ENCODE assay signal across 8 mouse cellular contexts in genomic region chr8:71819381-71819780, GRCm38 (mm10).
DNase-seq lines count a peak whose midpoint lies in the region; ATAC-seq lines count a peak whose summit lies in the region.
"Not testable (repeated sequence)": the region's sequence is repeated elsewhere in the genome, so short reads cannot be mapped to it uniquely, and the experiment has no call there.

No protein-coding gene starts in this region.

- not testable (repeated sequence) for H3K27me3 ChIP-seq in embryonic facial prominence, embryonic 10.5 days (replicated peaks; ENCODE audit: low read depth, poor library complexity, severe bottlenecking); forebrain, embryonic 15.5 days; heart, embryonic 15.5 days; hindbrain, embryonic 16.5 days (replicated peaks; ENCODE audit: control insufficient read depth, insufficient read depth, low read length); kidney, embryonic 16.5 days (ENCODE audit: insufficient read depth, low read length); liver, embryonic 11.5 days (replicated peaks; ENCODE audit: control insufficient read depth, insufficient read depth, low read length); midbrain, embryonic 12.5 days; neural tube, embryonic 13.5 days

- WGBS in embryonic facial prominence, embryonic 10.5 days, result 89% methylated on average over 9 of the region's 9 CpGs
- WGBS in forebrain, embryonic 15.5 days, result 91% methylated on average over 9 of the region's 9 CpGs
- 86% methylated on average over 9 of the region's 9 CpGs for WGBS in heart, embryonic 15.5 days
- 91% methylated on average over 9 of the region's 9 CpGs for WGBS in hindbrain, embryonic 16.5 days
- WGBS in kidney, embryonic 16.5 days, result 93% methylated on average over 9 of the region's 9 CpGs
- WGBS in liver, embryonic 11.5 days, result 88% methylated on average over 9 of the region's 9 CpGs
- 89% methylated on average over 9 of the region's 9 CpGs for WGBS in midbrain, embryonic 12.5 days
- WGBS in neural tube, embryonic 13.5 days, result 89% methylated on average over 9 of the region's 9 CpGs

- peak; percentile 7 for DNase-seq in embryonic facial prominence, embryonic 10.5 days (ENCODE audit: low spot score)
- DNase-seq in liver, embryonic 11.5 days (ENCODE audit: low spot score), result peak; percentile 32

- not testable (repeated sequence) for H3K4me2 ChIP-seq in forebrain, embryonic 15.5 days (replicated peaks); heart, embryonic 15.5 days; hindbrain, embryonic 16.5 days (ENCODE audit: low read length); kidney, embryonic 16.5 days (replicated peaks; ENCODE audit: low read depth, low read length); liver, embryonic 11.5 days; midbrain, embryonic 12.5 days (replicated peaks); neural tube, embryonic 13.5 days

- H3K9me3 ChIP-seq in embryonic facial prominence, embryonic 10.5 days; forebrain, embryonic 15.5 days; heart, embryonic 15.5 days (replicated peaks); hindbrain, embryonic 16.5 days (ENCODE audit: control insufficient read depth, low read length); kidney, embryonic 16.5 days (ENCODE audit: low read length); midbrain, embryonic 12.5 days; neural tube, embryonic 13.5 days: not testable (repeated sequence)
- peaks cover 11% of the 10 kb centered on the region; the same call in 1 of the 2 replicates for H3K9me3 ChIP-seq in liver, embryonic 11.5 days (ENCODE audit: control insufficient read depth, low read length)

- H3K9ac ChIP-seq in forebrain, embryonic 15.5 days (replicated peaks); heart, embryonic 15.5 days; hindbrain, embryonic 16.5 days (ENCODE audit: low read depth, low read length); kidney, embryonic 16.5 days (replicated peaks; ENCODE audit: low read length); liver, embryonic 11.5 days (ENCODE audit: low read depth, low read length); midbrain, embryonic 12.5 days (replicated peaks); neural tube, embryonic 13.5 days: not testable (repeated sequence)

- H3K4me1 ChIP-seq in embryonic facial prominence, embryonic 10.5 days; forebrain, embryonic 15.5 days; heart, embryonic 15.5 days (replicated peaks); hindbrain, embryonic 16.5 days (ENCODE audit: control insufficient read depth, insufficient read depth, low read depth, low read length); kidney, embryonic 16.5 days (ENCODE audit: insufficient read depth, low read length); liver, embryonic 11.5 days (replicated peaks; ENCODE audit: control insufficient read depth, insufficient read depth, low read length); midbrain, embryonic 12.5 days; neural tube, embryonic 13.5 days (replicated peaks): not testable (repeated sequence)

- H3K27ac ChIP-seq in embryonic facial prominence, embryonic 10.5 days (replicated peaks); forebrain, embryonic 15.5 days (replicated peaks); heart, embryonic 15.5 days; hindbrain, embryonic 16.5 days (ENCODE audit: low read depth, low read length); kidney, embryonic 16.5 days (ENCODE audit: low read length); liver, embryonic 11.5 days (ENCODE audit: low read depth, low read length); midbrain, embryonic 12.5 days (replicated peaks); neural tube, embryonic 13.5 days (replicated peaks): not testable (repeated sequence)

- H3K36me3 ChIP-seq in embryonic facial prominence, embryonic 10.5 days (replicated peaks); forebrain, embryonic 15.5 days; heart, embryonic 15.5 days; hindbrain, embryonic 16.5 days (ENCODE audit: control insufficient read depth, insufficient read depth, low read length); kidney, embryonic 16.5 days (ENCODE audit: insufficient read depth, low read length); liver, embryonic 11.5 days (ENCODE audit: control insufficient read depth, insufficient read depth, low read length); midbrain, embryonic 12.5 days; neural tube, embryonic 13.5 days: not testable (repeated sequence)

- H3K4me3 ChIP-seq in embryonic facial prominence, embryonic 10.5 days; forebrain, embryonic 15.5 days; heart, embryonic 15.5 days; hindbrain, embryonic 16.5 days (ENCODE audit: low read length); kidney, embryonic 16.5 days (ENCODE audit: low read length); liver, embryonic 11.5 days (ENCODE audit: low read depth, low read length); midbrain, embryonic 12.5 days; neural tube, embryonic 13.5 days: not testable (repeated sequence)

- 0 out of 2 replicates have a peak, but pooled peaks have one; percentile 38 for ATAC-seq in forebrain, embryonic 15.5 days (replicated peaks)
- peak; percentile 60; the same call in 1 of the 2 replicates for ATAC-seq in heart, embryonic 15.5 days (replicated peaks; ENCODE audit: insufficient number of reproducible peaks, insufficient read depth, low FRiP score, low read depth)
- ATAC-seq in hindbrain, embryonic 16.5 days, result 0 out of 2 replicates have a peak, but pooled peaks have one; percentile 58
- peak; percentile 62 for ATAC-seq in kidney, embryonic 16.5 days (ENCODE audit: low FRiP score, low TSS enrichment)
- ATAC-seq in liver, embryonic 11.5 days (replicated peaks; ENCODE audit: low FRiP score), result peak; percentile 57; the same call in 1 of the 2 replicates
- peak; percentile 76 for ATAC-seq in midbrain, embryonic 12.5 days (ENCODE audit: low FRiP score, low read depth)
- ATAC-seq in neural tube, embryonic 13.5 days (ENCODE audit: low read depth), result peak; percentile 67; the same call in 1 of the 2 replicates
